Mouse (Mus musculus): ENCODE measurements at regions not wholly inside any gene's neighbourhood (a gene's known extent, or its start where the extent isn't known, plus 50 kb on each side); places are given as distances from the start of the nearest gene placed in this dataset.

GRCm38 (mm10) chr2:74977828-74978227 lies 152.2 kb downstream of the Mtx2 start:
- no peak for DNase-seq (ENCODE audit: low spot score in 2 of 2)

- no peak for DNase-seq (ENCODE audit: low spot score in 2 of 2)
Observed at GRCm38 (mm10) chr2:74981856-74982255, 156.3 kb downstream of the Mtx2 start.

- DNase-seq (ENCODE audit: low spot score in 2 of 2), result no peak
Observed at GRCm38 (mm10) chr2:74993802-74994201, 168.2 kb downstream of the Mtx2 start.

- peak in 1 of 2 experiments; percentile 13 for DNase-seq (ENCODE audit: low spot score in 2 of 2)
Observed at GRCm38 (mm10) chr2:74994998-74995397, 169.4 kb downstream of the Mtx2 start.

- DNase-seq (ENCODE audit: low spot score in 2 of 2), result no peak
Observed at GRCm38 (mm10) chr2:74997736-74998135, 172.1 kb downstream of the Mtx2 start.

GRCm38 (mm10) chr2:75000368-75000796 lies 174.8 kb downstream of the Mtx2 start:
- peak; percentile 57 to 65 for DNase-seq (ENCODE audit: low spot score in 2 of 2)

GRCm38 (mm10) chr2:75002562-75002961 lies 177.0 kb downstream of the Mtx2 start:
- DNase-seq (ENCODE audit: low spot score in 2 of 2), result peak in 1 of 2 experiments; percentile 60

GRCm38 (mm10) chr2:75008116-75008515 lies 182.5 kb downstream of the Mtx2 start:
- no peak for DNase-seq (ENCODE audit: low spot score in 2 of 2)

- no peak for DNase-seq (ENCODE audit: low spot score in 2 of 2)
Observed at GRCm38 (mm10) chr2:75010647-75011046, 185.0 kb downstream of the Mtx2 start.

GRCm38 (mm10) chr2:75012046-75012445 lies 186.4 kb downstream of the Mtx2 start:
- peak; percentile 28 for DNase-seq (ENCODE audit: low spot score in 2 of 2)

GRCm38 (mm10) chr2:75014994-75015728 lies 189.6 kb downstream of the Mtx2 start:
- no peak for DNase-seq (ENCODE audit: low spot score in 2 of 2)

GRCm38 (mm10) chr2:75019459-75019858 lies 193.9 kb downstream of the Mtx2 start:
- DNase-seq (ENCODE audit: low spot score in 2 of 2), result peak; percentile 55 to 79

- DNase-seq (ENCODE audit: low spot score in 2 of 2), result peak; percentile 47 to 72
Observed at GRCm38 (mm10) chr2:75021639-75022038, 196.0 kb downstream of the Mtx2 start.

GRCm38 (mm10) chr2:75028151-75028550 lies 202.5 kb downstream of the Mtx2 start:
- DNase-seq (ENCODE audit: low spot score in 2 of 2), result peak in 1 of 2 experiments; percentile 29

GRCm38 (mm10) chr2:75029089-75029693 lies 203.6 kb downstream of the Mtx2 start:
- no peak for DNase-seq (ENCODE audit: low spot score in 2 of 2)

GRCm38 (mm10) chr2:75034708-75035107 lies 209.1 kb downstream of the Mtx2 start:
- no peak for DNase-seq (ENCODE audit: low spot score in 2 of 2)

GRCm38 (mm10) chr2:75039066-75039465 lies 213.5 kb downstream of the Mtx2 start:
- peak in 1 of 2 experiments; percentile 8 for DNase-seq (ENCODE audit: low spot score in 2 of 2)

GRCm38 (mm10) chr2:75046892-75047291 lies 221.3 kb downstream of the Mtx2 start:
- no peak for DNase-seq (ENCODE audit: low spot score in 2 of 2)

- no peak for DNase-seq (ENCODE audit: low spot score in 2 of 2)
Observed at GRCm38 (mm10) chr2:75048071-75048470, 222.5 kb downstream of the Mtx2 start.

- peak; percentile 19 to 32 for DNase-seq (ENCODE audit: low spot score in 2 of 2)
Observed at GRCm38 (mm10) chr2:75054474-75055186, 229.0 kb downstream of the Mtx2 start.

- peak in 1 of 2 experiments; percentile 21 for DNase-seq (ENCODE audit: low spot score in 2 of 2)
Observed at GRCm38 (mm10) chr2:75055187-75055543, 229.6 kb downstream of the Mtx2 start.

- no peak for DNase-seq (ENCODE audit: low spot score in 2 of 2)
Observed at GRCm38 (mm10) chr2:75061009-75061408, 235.4 kb downstream of the Mtx2 start.

All from heart, adult 9 months (tissue).